Mouse (Mus musculus) embryonic fibroblast, embryonic 13.5 days (primary cell): ENCODE measurements around the gene Flywch1.

Experiments
- CTCF ChIP-seq: IDR thresholded peaks from 2 replicates; pipeline ENCODE4 v1.5.1; 2011; ENCODE audit warnings: mild to moderate bottlenecking, control low read depth, low read length, moderate library complexity, borderline replicate concordance; ENCODE audit not compliant: insufficient read depth
- POLR2A ChIP-seq: IDR thresholded peaks from 2 replicates; pipeline ENCODE4 v1.6.1; 2011; ENCODE audit warnings: low read depth, mild to moderate bottlenecking, control low read depth, low read length, moderate library complexity

DNA sequence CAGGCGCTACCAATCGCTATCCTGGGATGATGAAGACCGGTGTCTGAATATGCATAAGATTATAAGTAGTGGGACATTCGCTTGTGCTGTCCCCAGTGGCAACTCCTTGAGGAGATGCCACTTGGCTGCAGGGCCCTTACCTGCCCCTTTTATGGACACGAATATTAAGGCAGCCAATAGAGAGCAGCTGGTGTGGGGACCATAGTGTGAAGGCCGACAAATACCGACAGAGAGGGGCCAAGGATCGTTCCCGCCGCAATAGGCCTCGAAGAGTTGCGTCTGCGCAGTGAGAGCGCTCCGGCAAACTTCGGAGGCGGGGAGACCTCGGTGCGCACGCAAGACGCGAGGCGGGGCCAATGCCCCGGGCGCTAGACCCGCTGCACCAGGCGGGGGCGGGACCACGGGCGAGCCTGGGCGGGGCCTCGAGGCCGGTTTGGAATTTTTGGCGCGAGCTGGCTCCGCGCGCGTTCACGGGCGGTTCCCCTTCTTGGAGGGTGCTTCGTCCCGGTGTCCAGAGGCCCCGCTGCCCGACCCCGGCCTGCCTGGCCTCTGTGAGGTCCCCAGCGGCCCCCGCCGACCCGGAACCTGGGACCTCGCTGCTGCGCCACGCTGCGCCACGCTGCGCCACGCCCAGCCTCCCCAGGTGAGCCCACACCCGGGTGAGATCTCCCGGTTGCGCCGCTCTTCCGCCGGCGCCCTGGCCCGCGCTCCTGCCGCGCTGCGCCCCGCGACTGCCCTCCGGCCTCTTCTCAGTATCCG is 45.2 kb downstream of the Flywch1 start, which contains the start of gene Pkmyt1:
- TF ChIP-seq CTCF (no peak), POLR2A (peak; percentile 96)
